ENCODE assay signal across 9 mouse cellular contexts in genomic region chr1:34201483-34201882, GRCm38 (mm10).
A peak's percentile ranks its signal among the peaks of the same experiment; 100 is the strongest.
DNase-seq lines count a peak whose midpoint lies in the region; ATAC-seq and TF ChIP-seq lines count a peak whose summit lies in the region.
"Had no signal": no experiment of that assay in that cellular context is flagged by ENCODE, and none has a peak within 500 bp of the region (broad histone marks: within the 10 kb centered on the region; RNA-seq: fewer than 3 reads in every experiment).

No protein-coding gene starts in this region.

- H3K27me3 ChIP-seq in cerebellum, adult 2 months (ENCODE audit: control insufficient read depth, insufficient read depth, low read length), result no peaks in the 10 kb centered on the region

- DNase-seq in cerebellum, adult 2 months, result no peak
- no peak for DNase-seq in cerebellum, adult 18-20 months
- DNase-seq in left cerebral cortex, adult 2 months (ENCODE audit: extremely low spot score in 1 of 2, low spot score in 2 of 2), result no peak
- DNase-seq in left cerebral cortex, postnatal 14 days (ENCODE audit: low spot score in 2 of 2), result no peak
- DNase-seq in MN1 (ENCODE audit: low spot score), result peak; percentile 81
- peak; percentile 65 for DNase-seq in induced T-regulatory cell, adult 2 months (ENCODE audit: low read depth)
- no peak for DNase-seq in urinary bladder, adult 18-20 months (ENCODE audit: low spot score in 2 of 2)
- DNase-seq: heart, postnatal 14 days had no signal

- intact Hi-C loops in left cerebral cortex, adult 2 months (cut with DNase I), result no loop called here
- intact Hi-C loops in left cerebral cortex, postnatal 14 days (cut with DNase I), result no loop called here

- H3K4me3 ChIP-seq in cerebellum, adult 2 months (replicated peaks; ENCODE audit: insufficient read depth, low read depth, low read length), result no peak overlapping the region
- H3K4me3 ChIP-seq in left cerebral cortex, adult 2 months, result no peak overlapping the region

- ATAC-seq in erythroblast, adult 5-6 weeks (replicated peaks; ENCODE audit: low FRiP score, poor library complexity, severe bottlenecking), result no peak

- TF ChIP-seq POLR2A in cerebellum, adult 2 months (IDR thresholded peaks at IDR 0.05; ENCODE audit: borderline replicate concordance, insufficient read depth, low read length), result no peak

- H3K27ac ChIP-seq in cerebellum, adult 2 months (ENCODE audit: insufficient read depth, low read length), result no peak overlapping the region
- no peak overlapping the region for H3K27ac ChIP-seq in left cerebral cortex, adult 2 months

- 28% methylated on average over 4 of the region's 4 CpGs for WGBS in cerebellum, adult 2 months

- peaks cover 3% of the 10 kb centered on the region; the same call in 1 of the 2 replicates for H3K4me1 ChIP-seq in cerebellum, adult 2 months (ENCODE audit: control insufficient read depth, insufficient read depth, low read length)

- TF ChIP-seq CTCF in cerebellum, adult 2 months (IDR thresholded peaks at IDR 0.05; ENCODE audit: borderline replicate concordance, insufficient read depth, low read depth, low read length), result 0 out of 2 replicates have a peak, but pooled peaks have one; percentile 2
- peak; percentile 76 for TF ChIP-seq CTCF in left cerebral cortex, adult 2 months (IDR thresholded peaks at IDR 0.05)

Comparison
In these comparisons a context has a peak if more than half of its experiments do, and no peak if none do; other contexts are left out.
1. DNase-seq: peak in MN1 (single experiment) and induced T-regulatory cell, adult 2 months (single experiment); none in cerebellum, adult 2 months (0 of 2), cerebellum, adult 18-20 months (0 of 2), left cerebral cortex, adult 2 months (0 of 2), left cerebral cortex, postnatal 14 days (0 of 2) and urinary bladder, adult 18-20 months (0 of 2).